Mouse (Mus musculus) thymus, postnatal 25 days (tissue): ENCODE measurements at regions not wholly inside any gene's neighbourhood (a gene's known extent, or its start where the extent isn't known, plus 50 kb on each side); places are given as distances from the start of the nearest gene placed in this dataset.
"Not testable (repeated sequence)": the region's sequence is repeated elsewhere in the genome, so short reads cannot be mapped to it uniquely, and the experiment has no call there.

Source experiments
- DNase-seq: peaks from one replicate; pipeline ENCODE4 v3.0.0; 2022

- DNase-seq, result no peak
Measured at GRCm38 (mm10) chr12:71534199-71534598, 224.5 kb downstream of the Dact1 start.

- DNase-seq, result no peak
Measured at GRCm38 (mm10) chr12:71535251-71535650, 225.6 kb downstream of the Dact1 start.

GRCm38 (mm10) chr12:71535831-71536230 lies 226.1 kb downstream of the Dact1 start:
- not testable (repeated sequence) for DNase-seq

- no peak for DNase-seq
Measured at GRCm38 (mm10) chr12:71538691-71539090, 229.0 kb downstream of the Dact1 start.

- no peak for DNase-seq
Measured at GRCm38 (mm10) chr12:71540279-71540678, 230.6 kb downstream of the Dact1 start.

GRCm38 (mm10) chr12:71541961-71542360 lies 232.3 kb downstream of the Dact1 start:
- DNase-seq, result no peak

- no peak for DNase-seq
Measured at GRCm38 (mm10) chr12:71543571-71544119, 234.0 kb downstream of the Dact1 start.

GRCm38 (mm10) chr12:71544401-71545159 lies 234.9 kb downstream of the Dact1 start:
- DNase-seq, result no peak

- no peak for DNase-seq
Measured at GRCm38 (mm10) chr12:71546523-71547265, 237.0 kb downstream of the Dact1 start.

GRCm38 (mm10) chr12:71549336-71549735 lies 239.7 kb downstream of the Dact1 start:
- DNase-seq, result no peak

GRCm38 (mm10) chr12:71554212-71554611 lies 244.5 kb downstream of the Dact1 start:
- no peak for DNase-seq

- no peak for DNase-seq
Measured at GRCm38 (mm10) chr12:71561259-71561658, 251.6 kb downstream of the Dact1 start.

GRCm38 (mm10) chr12:71561918-71562572 lies 252.4 kb downstream of the Dact1 start:
- no peak for DNase-seq

- no peak for DNase-seq
Measured at GRCm38 (mm10) chr12:71563219-71563618, 253.5 kb downstream of the Dact1 start.

GRCm38 (mm10) chr12:71566371-71566770 lies 256.7 kb downstream of the Dact1 start:
- no peak for DNase-seq

- no peak for DNase-seq
Measured at GRCm38 (mm10) chr12:71568251-71568650, 258.6 kb downstream of the Dact1 start.

- no peak for DNase-seq
Measured at GRCm38 (mm10) chr12:71568880-71569390, 259.3 kb downstream of the Dact1 start.

GRCm38 (mm10) chr12:71569662-71570061 lies 260.0 kb downstream of the Dact1 start:
- DNase-seq, result no peak

GRCm38 (mm10) chr12:71570116-71570515 lies 260.4 kb downstream of the Dact1 start:
- DNase-seq, result no peak

GRCm38 (mm10) chr12:71572833-71573446 lies 257.9 kb upstream of the Daam1 start:
- DNase-seq, result no peak

- no peak for DNase-seq
Measured at GRCm38 (mm10) chr12:71573456-71573855, 257.4 kb upstream of the Daam1 start.

GRCm38 (mm10) chr12:71574685-71575084 lies 256.2 kb upstream of the Daam1 start:
- no peak for DNase-seq

GRCm38 (mm10) chr12:71577349-71577748 lies 253.5 kb upstream of the Daam1 start:
- peak; percentile 6 for DNase-seq
